Mouse (Mus musculus): ENCODE measurements around the gene Man1a. TPM values are rescaled to one million over a fixed set of nuclear protein-coding genes. Genes with fewer than 3 reads are reported as not detected.

The Man1a gene
- polyA plus RNA-seq, 1 experiment from 2014 or later = 5.3 TPM

DNA sequence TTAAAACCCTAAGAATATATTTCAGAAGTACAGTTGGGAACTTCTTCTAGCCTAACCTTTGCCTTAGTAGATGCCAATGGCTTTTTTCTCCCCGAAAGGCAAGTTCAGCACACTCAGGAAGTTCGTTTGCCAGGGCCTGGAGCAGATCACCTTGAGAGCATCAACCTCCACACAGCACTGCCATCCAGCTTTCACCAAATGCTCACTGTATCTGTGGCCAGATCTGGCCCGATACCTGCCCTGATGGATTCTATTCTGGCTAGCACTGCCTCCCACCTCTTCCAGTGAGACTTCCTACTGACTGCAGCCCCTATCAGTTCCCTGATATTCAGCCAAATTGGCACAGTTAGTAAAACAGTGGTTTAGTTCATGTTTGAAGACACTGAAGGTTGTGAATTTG, 202.2 kb downstream of the Man1a start:
- H3K27ac ChIP-seq = no peak overlapping the region
- ATAC-seq (ENCODE audit: low FRiP score) = no peak
- H3K36me3 ChIP-seq = no peaks in the 10 kb centered on the region
- H3K4me1 ChIP-seq = no peaks in the 10 kb centered on the region
- no peaks in the 10 kb centered on the region for H3K9me3 ChIP-seq (replicated peaks)
- H3K4me2 ChIP-seq (replicated peaks) = no peak overlapping the region
- H3K27me3 ChIP-seq = no peaks in the 10 kb centered on the region
- WGBS = 78% methylated on average over 3 of the region's 3 CpGs
- H3K4me3 ChIP-seq = no peak overlapping the region
- no peak overlapping the region for H3K9ac ChIP-seq

DNA sequence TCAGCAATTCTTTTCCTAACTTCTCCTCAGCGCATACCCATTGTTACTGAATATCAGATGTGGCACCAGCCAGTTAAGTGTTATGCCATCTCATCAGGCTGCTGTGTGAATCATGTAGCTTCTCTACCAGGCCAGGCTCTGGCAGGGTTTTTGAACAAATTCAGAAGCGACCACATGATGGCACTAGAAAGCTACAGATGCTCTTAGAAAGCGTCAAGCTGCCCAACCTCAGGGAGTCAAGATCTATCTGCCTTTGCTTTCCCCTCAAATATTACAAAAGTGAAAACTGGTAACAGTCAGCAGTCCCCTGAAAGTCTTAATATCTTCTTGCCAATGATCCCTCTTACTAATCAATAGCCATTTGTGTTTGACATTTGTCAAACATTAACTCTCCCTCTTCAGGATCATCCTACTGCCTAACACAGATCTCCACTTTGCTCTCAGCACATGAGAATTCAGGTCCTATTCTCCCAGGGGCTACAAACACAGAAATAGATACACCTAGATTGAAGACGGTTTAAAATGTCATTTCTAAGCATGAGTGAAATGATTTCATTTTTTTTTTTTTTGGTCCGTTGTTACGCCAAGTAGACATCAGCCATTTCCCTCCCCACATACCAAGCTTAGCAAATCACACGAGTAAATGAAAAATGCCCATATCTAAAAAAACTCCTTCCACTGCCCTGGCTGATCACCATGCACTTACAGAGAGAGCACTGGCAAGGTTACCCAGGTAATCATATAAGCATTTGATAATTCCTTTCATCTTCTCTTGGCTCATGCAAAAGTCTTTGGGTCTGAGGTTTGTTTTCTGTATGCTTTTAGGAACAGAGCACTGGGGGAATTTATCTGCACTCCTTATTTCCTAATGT, 212.7 kb downstream of the Man1a start:
- WGBS = 60% methylated on average over 7 of the region's 7 CpGs
- H3K27me3 ChIP-seq = no peaks in the 10 kb centered on the region
- H3K4me3 ChIP-seq = no peak overlapping the region
- no peak overlapping the region for H3K9ac ChIP-seq
- peak; percentile 75; the same call in 1 of the 2 replicates for ATAC-seq (ENCODE audit: low FRiP score)
- H3K4me1 ChIP-seq = no peaks in the 10 kb centered on the region
- no peak overlapping the region for H3K27ac ChIP-seq
- H3K9me3 ChIP-seq (replicated peaks) = no peaks in the 10 kb centered on the region
- no peak overlapping the region for H3K4me2 ChIP-seq (replicated peaks)
- no peaks in the 10 kb centered on the region for H3K36me3 ChIP-seq

DNA sequence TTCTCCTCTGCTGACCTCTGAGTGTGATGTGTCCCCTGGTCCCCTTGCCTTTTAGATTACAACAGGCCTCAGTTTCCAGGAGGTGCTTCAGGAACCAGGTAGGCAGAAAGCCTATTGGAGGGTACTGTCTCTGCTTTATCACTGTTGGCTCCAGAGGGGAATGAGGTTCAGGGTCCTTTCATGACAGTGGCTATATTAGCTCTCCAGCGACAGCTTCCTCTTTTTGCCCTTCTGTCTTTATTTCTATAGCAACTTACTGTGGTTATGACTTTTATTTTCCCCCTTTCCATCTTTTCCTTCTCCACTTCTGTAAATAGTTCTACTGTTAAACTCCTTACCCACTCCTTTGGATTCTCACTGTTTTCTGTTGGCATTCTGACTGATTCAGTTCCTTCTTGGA, 216.5 kb downstream of the Man1a start:
- H3K4me1 ChIP-seq = no peaks in the 10 kb centered on the region

DNA sequence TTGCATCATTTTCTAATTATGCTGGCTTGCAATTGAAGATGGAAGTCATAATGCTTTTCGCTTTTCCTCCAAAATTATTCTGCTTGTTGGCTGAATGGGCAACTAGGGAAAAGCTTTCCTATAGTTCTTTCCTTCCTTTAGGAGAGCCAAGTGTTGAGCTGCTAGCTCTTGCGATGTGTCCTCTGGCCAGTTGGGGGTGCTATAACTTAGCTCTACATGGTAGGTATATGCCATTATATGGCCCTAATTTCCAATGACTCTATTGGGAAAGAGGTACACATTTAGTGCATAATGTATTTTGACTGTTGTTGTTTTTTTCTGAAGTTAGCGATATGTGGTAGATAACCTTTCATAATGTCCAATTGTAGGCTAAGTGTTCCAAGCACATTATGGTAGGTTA, 217.2 kb downstream of the Man1a start:
- ATAC-seq (ENCODE audit: low FRiP score) = no peak
- Histone ChIP-seq H3K27me3 (no peaks in the 10 kb centered on the region), H3K4me2 (replicated peaks) (no peak overlapping the region), H3K9ac (no peak overlapping the region), H3K9me3 (replicated peaks) (no peaks in the 10 kb centered on the region), H3K4me1 (no peaks in the 10 kb centered on the region), H3K36me3 (no peaks in the 10 kb centered on the region), H3K27ac (no peak overlapping the region), H3K4me3 (no peak overlapping the region)
- WGBS = 91% methylated on average over 3 of the region's 3 CpGs

More for the DNA sequence above, 216.5 kb downstream of the Man1a start:
- no peak for ATAC-seq (ENCODE audit: low FRiP score)
- Histone ChIP-seq H3K9ac (no peak overlapping the region), H3K27me3 (no peaks in the 10 kb centered on the region), H3K4me2 (replicated peaks) (no peak overlapping the region), H3K36me3 (no peaks in the 10 kb centered on the region), H3K4me3 (no peak overlapping the region), H3K9me3 (replicated peaks) (no peaks in the 10 kb centered on the region), H3K27ac (no peak overlapping the region)
- WGBS = 85% methylated on average over 1 of the region's 1 CpGs

Measured in hindbrain, embryonic 12.5 days (tissue).